Mouse (Mus musculus): ENCODE results near the gene Meis1. TPM values are rescaled to one million over a fixed set of nuclear protein-coding genes. Genes with fewer than 3 reads are reported as not detected.

Gene Meis1
- polyA plus RNA-seq, 1 experiment, result 2.1 TPM

DNA sequence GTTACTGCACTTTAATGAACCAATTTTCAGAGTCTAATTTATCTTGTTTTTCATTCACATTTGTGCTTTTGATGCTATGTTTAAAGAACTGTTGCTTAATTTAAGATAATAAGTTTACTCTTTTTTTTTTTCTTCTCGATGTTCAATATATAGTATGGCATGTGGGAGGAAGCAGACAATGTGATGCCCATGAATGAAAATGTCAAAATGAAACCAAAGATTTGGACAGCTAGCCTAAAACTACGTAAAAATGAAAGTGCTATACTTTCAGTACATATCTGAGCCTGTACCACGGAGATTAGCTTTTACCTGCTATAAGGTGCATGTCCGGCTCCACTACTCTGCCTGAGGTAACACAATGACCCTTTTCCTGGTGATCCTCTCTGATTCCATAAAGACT is 172.3 kb downstream of the Meis1 start:
- H3K9ac ChIP-seq (ENCODE audit: low read depth, poor library complexity, severe bottlenecking), result no peak overlapping the region
- H3K9me3 ChIP-seq (replicated peaks; ENCODE audit: control insufficient read depth, insufficient read depth, low read length, poor library complexity, severe bottlenecking), result no peaks in the 10 kb centered on the region; the same call in 1 of the 2 replicates
- H3K4me3 ChIP-seq (ENCODE audit: low read depth, low read length), result no peak overlapping the region
- no peak for TF ChIP-seq CTCF (IDR thresholded peaks at IDR 0.05; ENCODE audit: low read depth, low read length)
- TF ChIP-seq EP300 (IDR thresholded peaks at IDR 0.05; ENCODE audit: insufficient read depth, low read depth, low read length), result no peak
- TF ChIP-seq POLR2A (IDR thresholded peaks at IDR 0.05; ENCODE audit: insufficient read depth, low read length), result no peak
- H3K4me1 ChIP-seq (ENCODE audit: control insufficient read depth, insufficient read depth, low read length), result no peaks in the 10 kb centered on the region
- H3K27ac ChIP-seq (ENCODE audit: insufficient read depth, low read length), result no peak overlapping the region
- no peaks in the 10 kb centered on the region for H3K36me3 ChIP-seq (ENCODE audit: control insufficient read depth, insufficient read depth, low read length, poor library complexity, severe bottlenecking)
- H3K27me3 ChIP-seq (ENCODE audit: control insufficient read depth, insufficient read depth, low read length, poor library complexity, severe bottlenecking), result no peaks in the 10 kb centered on the region

DNA sequence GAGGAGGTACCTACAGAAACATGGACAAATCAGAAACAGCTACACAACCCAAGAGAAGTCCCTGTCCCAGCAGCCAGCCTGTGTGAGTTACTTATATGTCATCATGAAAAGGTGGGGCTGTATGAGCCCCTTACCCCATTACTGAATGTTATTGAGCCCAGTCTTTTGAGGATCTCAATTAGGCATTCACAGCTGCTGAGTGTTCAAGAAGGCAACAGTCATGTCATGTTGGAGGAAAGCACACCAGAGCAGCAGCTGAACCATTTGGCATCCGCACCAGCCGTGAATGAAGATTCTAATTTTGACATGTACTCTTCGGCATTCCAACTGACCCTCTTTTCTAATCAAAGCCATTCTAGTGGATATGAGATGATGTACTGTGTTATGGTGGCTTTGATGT is 172.9 kb downstream of the Meis1 start:
- no peak overlapping the region for H3K27ac ChIP-seq (ENCODE audit: insufficient read depth, low read length)
- H3K4me1 ChIP-seq (ENCODE audit: control insufficient read depth, insufficient read depth, low read length), result no peaks in the 10 kb centered on the region
- no peaks in the 10 kb centered on the region for H3K36me3 ChIP-seq (ENCODE audit: control insufficient read depth, insufficient read depth, low read length, poor library complexity, severe bottlenecking)
- H3K4me3 ChIP-seq (ENCODE audit: low read depth, low read length), result no peak overlapping the region
- no peaks in the 10 kb centered on the region; the same call in 1 of the 2 replicates for H3K9me3 ChIP-seq (replicated peaks; ENCODE audit: control insufficient read depth, insufficient read depth, low read length, poor library complexity, severe bottlenecking)
- H3K27me3 ChIP-seq (ENCODE audit: control insufficient read depth, insufficient read depth, low read length, poor library complexity, severe bottlenecking), result no peaks in the 10 kb centered on the region
- no peak overlapping the region for H3K9ac ChIP-seq (ENCODE audit: low read depth, poor library complexity, severe bottlenecking)
- no peak for TF ChIP-seq POLR2A (IDR thresholded peaks at IDR 0.05; ENCODE audit: insufficient read depth, low read length)
- TF ChIP-seq CTCF (IDR thresholded peaks at IDR 0.05; ENCODE audit: low read depth, low read length), result no peak
- TF ChIP-seq EP300 (IDR thresholded peaks at IDR 0.05; ENCODE audit: insufficient read depth, low read depth, low read length), result no peak

GRCm38 (mm10) chr11:18845466-18845865 is 173.3 kb downstream of the Meis1 start:
- H3K4me3 ChIP-seq (ENCODE audit: low read depth, low read length), result no peak overlapping the region
- H3K9me3 ChIP-seq (replicated peaks; ENCODE audit: control insufficient read depth, insufficient read depth, low read length, poor library complexity, severe bottlenecking), result no peaks in the 10 kb centered on the region; the same call in 1 of the 2 replicates
- TF ChIP-seq CTCF (IDR thresholded peaks at IDR 0.05; ENCODE audit: low read depth, low read length), result no peak
- H3K9ac ChIP-seq (ENCODE audit: low read depth, poor library complexity, severe bottlenecking), result no peak overlapping the region
- no peaks in the 10 kb centered on the region for H3K36me3 ChIP-seq (ENCODE audit: control insufficient read depth, insufficient read depth, low read length, poor library complexity, severe bottlenecking)
- no peaks in the 10 kb centered on the region for H3K27me3 ChIP-seq (ENCODE audit: control insufficient read depth, insufficient read depth, low read length, poor library complexity, severe bottlenecking)
- no peaks in the 10 kb centered on the region for H3K4me1 ChIP-seq (ENCODE audit: control insufficient read depth, insufficient read depth, low read length)
- no peak overlapping the region for H3K27ac ChIP-seq (ENCODE audit: insufficient read depth, low read length)

- no peaks in the 10 kb centered on the region for H3K4me1 ChIP-seq (ENCODE audit: control insufficient read depth, insufficient read depth, low read length)
- H3K27me3 ChIP-seq (ENCODE audit: control insufficient read depth, insufficient read depth, low read length, poor library complexity, severe bottlenecking), result no peaks in the 10 kb centered on the region
- H3K4me3 ChIP-seq (ENCODE audit: low read depth, low read length), result no peak overlapping the region
- H3K27ac ChIP-seq (ENCODE audit: insufficient read depth, low read length), result no peak overlapping the region
- no peak for TF ChIP-seq CTCF (IDR thresholded peaks at IDR 0.05; ENCODE audit: low read depth, low read length)
- no peaks in the 10 kb centered on the region for H3K36me3 ChIP-seq (ENCODE audit: control insufficient read depth, insufficient read depth, low read length, poor library complexity, severe bottlenecking)
- H3K9ac ChIP-seq (ENCODE audit: low read depth, poor library complexity, severe bottlenecking), result no peak overlapping the region
- H3K9me3 ChIP-seq (replicated peaks; ENCODE audit: control insufficient read depth, insufficient read depth, low read length, poor library complexity, severe bottlenecking), result no peaks in the 10 kb centered on the region
These were observed 188.7 kb downstream of the Meis1 start for GRCm38 (mm10) chr11:18830087-18830486.
